Mouse (Mus musculus): Measurements from ENCODE around the gene Rasl11a.

Rasl11a gene

GRCm38 (mm10) chr5:146844945-146845365 is at the start of gene Rasl11a:
TSS of gene Rasl11a (plus strand) at chr5:146845071.
- DNase-seq (ENCODE audit: extremely low spot score): peak; percentile 89

GRCm38 (mm10) chr5:146795728-146796127 is 49.1 kb upstream of the Rasl11a start:
- DNase-seq (ENCODE audit: extremely low spot score): no peak

GRCm38 (mm10) chr5:146798031-146798430 is 46.8 kb upstream of the Rasl11a start:
- DNase-seq (ENCODE audit: extremely low spot score): no peak

- no peak for DNase-seq (ENCODE audit: extremely low spot score)
These were observed 38.9 kb upstream of the Rasl11a start for GRCm38 (mm10) chr5:146806004-146806430.

GRCm38 (mm10) chr5:146809951-146810350 is 34.9 kb upstream of the Rasl11a start:
- no peak for DNase-seq (ENCODE audit: extremely low spot score)

- no peak for DNase-seq (ENCODE audit: extremely low spot score)
These were observed 32.0 kb upstream of the Rasl11a start for GRCm38 (mm10) chr5:146812866-146813265.

- DNase-seq (ENCODE audit: extremely low spot score): no peak
These were observed 31.4 kb upstream of the Rasl11a start for GRCm38 (mm10) chr5:146813421-146813820.

- no peak for DNase-seq (ENCODE audit: extremely low spot score)
These were observed 29.5 kb upstream of the Rasl11a start for GRCm38 (mm10) chr5:146815394-146815793.

- no peak for DNase-seq (ENCODE audit: extremely low spot score)
These were observed 27.3 kb upstream of the Rasl11a start for GRCm38 (mm10) chr5:146817583-146817982.

- DNase-seq (ENCODE audit: extremely low spot score): no peak
These were observed 25.8 kb upstream of the Rasl11a start for GRCm38 (mm10) chr5:146818906-146819623.

GRCm38 (mm10) chr5:146823005-146823404 is 21.9 kb upstream of the Rasl11a start:
- no peak for DNase-seq (ENCODE audit: extremely low spot score)

GRCm38 (mm10) chr5:146829528-146829927 is 15.3 kb upstream of the Rasl11a start:
- DNase-seq (ENCODE audit: extremely low spot score): no peak

- DNase-seq (ENCODE audit: extremely low spot score): no peak
These were observed 12.5 kb upstream of the Rasl11a start for GRCm38 (mm10) chr5:146832435-146832768.

- DNase-seq (ENCODE audit: extremely low spot score): peak; percentile 96
These were observed 12.0 kb upstream of the Rasl11a start, which contains the start of gene Rpl21 for GRCm38 (mm10) chr5:146832769-146833448. TSS of gene Rpl21 (plus strand) at chr5:146832890.

- DNase-seq (ENCODE audit: extremely low spot score): no peak
These were observed 11.1 kb upstream of the Rasl11a start for GRCm38 (mm10) chr5:146833673-146834201.

GRCm38 (mm10) chr5:146834959-146835358 is 9.9 kb upstream of the Rasl11a start:
- DNase-seq (ENCODE audit: extremely low spot score): no peak

- DNase-seq (ENCODE audit: extremely low spot score): no peak
These were observed 6.7 kb upstream of the Rasl11a start for GRCm38 (mm10) chr5:146837967-146838720.

GRCm38 (mm10) chr5:146838836-146839648 is 5.8 kb upstream of the Rasl11a start:
- DNase-seq (ENCODE audit: extremely low spot score): no peak

GRCm38 (mm10) chr5:146839760-146840159 is 5.1 kb upstream of the Rasl11a start:
- DNase-seq (ENCODE audit: extremely low spot score): no peak

- DNase-seq (ENCODE audit: extremely low spot score): no peak
These were observed 4.4 kb upstream of the Rasl11a start for GRCm38 (mm10) chr5:146840422-146840821.

- DNase-seq (ENCODE audit: extremely low spot score): no peak
These were observed 3.6 kb upstream of the Rasl11a start for GRCm38 (mm10) chr5:146841301-146841700.

Data from embryo, embryonic 9.5 days (tissue).